Mouse (Mus musculus): ENCODE measurements around the gene Zfyve16.

Zfyve16 gene

GRCm38 (mm10) chr13:92530721-92531211 is at the start of gene Zfyve16:
TSS of gene Zfyve16 (minus strand) at chr13:92530868.
- peak; percentile 81 for DNase-seq (ENCODE audit: low read depth)

- DNase-seq (ENCODE audit: low read depth) = no peak
Measured at GRCm38 (mm10) chr13:92578210-92578609, 47.5 kb upstream of the Zfyve16 start.

GRCm38 (mm10) chr13:92576688-92577087 is 46.0 kb upstream of the Zfyve16 start:
- DNase-seq (ENCODE audit: low read depth) = no peak

- no peak for DNase-seq (ENCODE audit: low read depth)
Measured at GRCm38 (mm10) chr13:92576072-92576471, 45.4 kb upstream of the Zfyve16 start, which contains the start of gene Spz1. TSS of gene Spz1 (minus strand) at chr13:92576172.

- DNase-seq (ENCODE audit: low read depth) = no peak
Measured at GRCm38 (mm10) chr13:92559429-92559828, 28.8 kb upstream of the Zfyve16 start.

GRCm38 (mm10) chr13:92557229-92557628 is 26.6 kb upstream of the Zfyve16 start:
- DNase-seq (ENCODE audit: low read depth) = no peak

GRCm38 (mm10) chr13:92556458-92557126 is 25.9 kb upstream of the Zfyve16 start:
- no peak for DNase-seq (ENCODE audit: low read depth)

- no peak for DNase-seq (ENCODE audit: low read depth)
Measured at GRCm38 (mm10) chr13:92547093-92547492, 16.4 kb upstream of the Zfyve16 start.

GRCm38 (mm10) chr13:92540997-92541396 is 10.3 kb upstream of the Zfyve16 start:
- no peak for DNase-seq (ENCODE audit: low read depth)

GRCm38 (mm10) chr13:92539126-92539525 is 8.5 kb upstream of the Zfyve16 start:
- no peak for DNase-seq (ENCODE audit: low read depth)

GRCm38 (mm10) chr13:92533801-92534200 is 3.1 kb upstream of the Zfyve16 start:
- DNase-seq (ENCODE audit: low read depth) = no peak

- DNase-seq (ENCODE audit: low read depth) = no peak
Measured at GRCm38 (mm10) chr13:92532216-92532615, 1.5 kb upstream of the Zfyve16 start.

GRCm38 (mm10) chr13:92531237-92531636 is 569 bp upstream of the Zfyve16 start:
- DNase-seq (ENCODE audit: low read depth) = peak; percentile 19

GRCm38 (mm10) chr13:92529828-92530720 is 594 bp downstream of the Zfyve16 start:
- DNase-seq (ENCODE audit: low read depth) = peak; percentile 31

- DNase-seq (ENCODE audit: low read depth) = no peak
Measured at GRCm38 (mm10) chr13:92523178-92523813, 7.4 kb downstream of the Zfyve16 start.

GRCm38 (mm10) chr13:92504871-92505270 is 25.8 kb downstream of the Zfyve16 start:
- DNase-seq (ENCODE audit: low read depth) = no peak

GRCm38 (mm10) chr13:92491923-92492322 is 38.7 kb downstream of the Zfyve16 start:
- no peak for DNase-seq (ENCODE audit: low read depth)

- no peak for DNase-seq (ENCODE audit: low read depth)
Measured at GRCm38 (mm10) chr13:92490817-92491216, 39.9 kb downstream of the Zfyve16 start.

GRCm38 (mm10) chr13:92483852-92484463 is 46.7 kb downstream of the Zfyve16 start, which contains the start of gene Fam151b:
TSS of gene Fam151b (minus strand) at chr13:92484015.
- peak; percentile 88 for DNase-seq (ENCODE audit: low read depth)

GRCm38 (mm10) chr13:92483348-92483747 is 47.3 kb downstream of the Zfyve16 start:
- peak; percentile 54 for DNase-seq (ENCODE audit: low read depth)

GRCm38 (mm10) chr13:92470151-92470550 is 60.5 kb downstream of the Zfyve16 start:
- DNase-seq (ENCODE audit: low read depth) = no peak

- DNase-seq (ENCODE audit: low read depth) = no peak
Measured at GRCm38 (mm10) chr13:92469381-92469780, 61.3 kb downstream of the Zfyve16 start.
